Mouse (Mus musculus) inflammation-experienced regulatory T-cells, adult 6 months (primary cell): ENCODE data around the gene Esr2. TPM values are rescaled to one million over a fixed set of nuclear protein-coding genes. Genes with fewer than 3 reads are reported as not detected.
A peak's percentile ranks its signal among the peaks of the same experiment; 100 is the strongest.
"Not testable (repeated sequence)": the region's sequence is repeated elsewhere in the genome, so short reads cannot be mapped to it uniquely, and the experiment has no call there.

Source experiments
- ATAC-seq: one replicate; pipeline ENCODE4 v1.8.0; 2017
- polyA plus RNA-seq, 3 experiments: library from polyadenylated mRNA; unstranded; fragments of 100-300 nt; shearing (Covaris generic); gene quantifications; one replicate each; pipeline ENCODE4 v1.2.1; 2017

The Esr2 gene
- not detected for polyA plus RNA-seq

DNA sequence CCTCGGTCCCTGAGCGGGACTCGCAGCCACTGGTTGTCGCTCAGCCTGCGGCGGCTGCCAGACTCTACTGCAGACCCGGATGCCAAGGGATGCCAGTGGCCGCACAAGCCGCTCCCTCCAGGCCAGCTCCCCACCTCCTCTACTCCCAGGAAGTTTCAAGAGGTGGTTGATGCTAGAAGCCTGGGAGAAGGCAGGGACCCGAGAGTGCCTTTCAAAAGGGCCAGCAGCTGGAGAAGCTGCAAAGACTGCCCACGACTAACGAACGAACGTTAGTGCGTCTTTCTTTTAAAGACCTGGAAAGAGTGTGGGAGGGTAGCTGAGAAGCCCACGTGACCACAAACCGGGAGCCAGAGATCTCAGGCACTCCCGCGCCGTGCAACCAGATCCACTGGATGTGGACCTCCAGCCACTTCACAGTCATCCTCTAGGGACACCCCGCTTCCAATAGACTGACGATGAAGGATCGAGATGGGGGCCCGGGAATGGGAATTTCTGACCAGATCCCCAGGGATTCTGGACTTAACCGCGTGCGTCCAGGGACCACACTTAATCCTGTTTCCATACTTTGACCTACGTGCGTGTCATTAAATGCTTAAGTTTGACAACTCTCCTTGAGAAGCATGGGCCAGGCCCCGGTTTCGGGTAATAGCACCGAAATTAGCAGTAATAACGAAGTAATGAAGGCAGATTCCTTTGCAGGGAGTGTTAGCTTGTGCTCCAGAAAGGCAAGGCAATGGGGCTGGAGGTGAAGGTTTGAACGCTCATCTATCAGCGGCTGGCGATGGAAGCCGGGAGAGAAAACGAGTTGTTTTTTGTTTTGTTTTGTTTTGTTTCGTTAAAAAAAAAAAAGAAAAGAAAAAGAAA is at the start of gene Esr2:
Gene Esr2 (minus strand): TSS at position 260 of the 864 bp plus-strand sequence.
- ATAC-seq, result peak; percentile 60

DNA sequence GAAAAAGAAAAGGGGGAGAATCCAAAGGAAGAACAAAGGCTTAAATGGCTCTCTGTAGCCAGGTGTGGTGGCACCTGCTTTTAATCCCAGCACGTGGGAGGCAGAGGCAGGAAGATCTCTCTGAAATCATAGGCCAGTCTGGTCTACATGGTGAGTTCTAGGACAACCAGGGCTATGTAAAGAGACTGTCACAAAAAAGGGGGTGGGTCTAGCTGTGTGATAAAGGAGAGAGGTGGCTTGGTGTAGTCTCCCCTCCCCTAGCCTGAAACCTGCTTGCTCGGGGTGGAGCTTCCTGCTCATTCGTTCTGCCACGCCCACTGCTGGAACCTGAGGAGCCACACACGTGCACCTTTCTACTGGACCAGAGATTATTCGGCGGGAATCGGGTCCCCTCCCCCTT is 45.0 kb upstream of the Esr2 start:
- ATAC-seq, result not testable (repeated sequence)

DNA sequence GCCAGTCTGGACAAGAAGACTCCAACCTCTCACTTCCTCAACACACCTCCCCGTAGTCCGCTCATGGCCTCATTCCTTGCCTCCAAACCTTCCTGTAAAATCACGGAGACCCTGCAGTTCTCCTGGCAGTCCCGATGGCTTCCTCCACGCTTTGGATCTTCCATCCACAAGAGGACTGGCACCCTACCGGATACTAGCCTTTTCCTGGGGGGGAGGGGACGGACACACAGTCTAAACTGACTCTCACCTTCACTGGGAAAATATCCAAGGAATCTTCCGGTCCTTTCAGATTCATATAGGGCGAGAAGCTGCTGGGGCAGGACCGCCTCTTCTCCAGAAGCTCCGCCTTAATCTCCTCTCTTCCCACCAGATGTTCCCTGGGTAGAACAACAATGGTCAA is 39.7 kb upstream of the Esr2 start:
- no peak for ATAC-seq

DNA sequence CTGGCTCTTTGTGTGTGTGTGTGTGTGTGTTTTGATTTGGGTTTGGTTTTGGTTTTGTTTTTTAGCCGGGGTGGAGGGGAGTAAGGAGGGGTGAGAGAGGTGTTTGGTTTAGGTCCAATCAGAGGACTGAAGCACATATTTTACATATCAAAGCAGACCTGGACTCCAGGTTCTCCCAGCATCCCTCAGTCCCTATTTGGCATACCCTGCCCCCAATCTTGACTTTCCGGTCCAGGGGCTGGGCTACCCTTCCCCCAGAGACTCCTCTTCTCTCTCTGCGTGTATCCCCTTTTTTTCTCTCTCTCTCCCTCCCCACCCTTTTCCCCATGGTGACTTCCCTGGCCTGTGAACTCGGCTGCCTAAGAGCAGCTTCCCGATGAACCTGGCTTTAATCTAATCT is 38.1 kb upstream of the Esr2 start:
- ATAC-seq, result no peak

DNA sequence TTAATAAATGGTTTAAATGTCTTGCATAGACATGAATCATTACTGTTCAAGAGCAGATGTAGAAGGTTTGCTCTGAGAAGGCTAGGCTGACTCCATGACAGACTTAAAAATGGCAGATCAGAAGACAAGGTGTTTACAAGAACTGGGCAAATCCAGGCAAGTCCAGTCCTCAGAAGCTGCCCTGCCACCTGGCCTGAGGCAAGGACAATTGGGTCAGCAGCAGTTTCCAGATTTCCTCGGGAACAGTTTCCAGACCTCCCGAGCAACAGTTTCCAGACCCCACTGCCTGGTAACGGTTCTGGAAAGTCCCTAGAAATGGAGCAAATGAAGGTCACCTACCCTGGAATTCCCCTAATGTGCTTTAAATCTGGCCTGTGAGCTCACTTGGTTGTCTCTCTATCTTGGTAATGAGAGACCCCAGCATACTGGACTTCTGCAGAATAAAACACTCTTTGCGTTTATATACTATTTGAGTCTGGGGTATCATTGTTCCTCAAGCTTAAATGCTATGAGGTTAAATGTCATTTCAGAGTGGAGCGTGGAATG is 32.4 kb upstream of the Esr2 start:
- ATAC-seq, result no peak

DNA sequence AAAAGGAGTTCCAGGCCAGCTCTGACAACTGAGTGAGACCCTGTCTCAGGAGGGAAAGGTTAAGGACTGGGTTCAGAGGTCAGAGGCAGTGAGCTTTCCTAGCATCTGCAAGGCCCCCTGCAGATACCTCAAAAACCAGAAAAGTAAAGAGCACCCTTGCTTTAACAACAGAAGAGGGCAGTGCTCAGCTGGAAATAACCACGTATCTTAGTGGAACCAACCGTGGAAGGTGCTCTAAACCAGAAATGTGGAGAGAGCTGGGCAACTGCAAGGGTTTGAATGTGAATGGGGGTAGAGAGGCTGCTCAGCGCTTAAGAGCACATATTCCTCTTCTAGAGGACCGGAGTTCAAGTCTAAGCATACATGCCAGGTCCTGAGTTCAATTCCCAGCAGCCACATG is 23.3 kb upstream of the Esr2 start:
- no peak for ATAC-seq

DNA sequence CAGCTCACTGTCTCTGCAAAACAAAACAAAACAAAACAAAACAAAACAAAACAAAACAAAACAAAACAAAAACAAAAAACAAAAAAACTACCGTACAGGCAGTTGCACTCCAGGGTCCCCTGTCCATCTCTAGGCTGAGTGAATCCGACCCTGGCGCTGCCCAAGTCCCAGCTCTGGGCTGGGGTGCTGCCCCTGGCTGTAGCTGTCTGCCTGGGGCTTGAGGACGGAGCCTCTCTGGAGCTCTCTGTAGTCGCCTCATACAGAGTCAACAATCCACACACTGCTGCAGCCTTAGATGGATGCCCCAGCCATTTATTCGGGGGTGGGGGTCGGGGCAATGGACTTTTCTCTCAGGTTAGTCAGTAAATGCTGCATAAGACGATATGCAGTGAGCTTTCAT is 20.0 kb upstream of the Esr2 start:
- ATAC-seq, result no peak

DNA sequence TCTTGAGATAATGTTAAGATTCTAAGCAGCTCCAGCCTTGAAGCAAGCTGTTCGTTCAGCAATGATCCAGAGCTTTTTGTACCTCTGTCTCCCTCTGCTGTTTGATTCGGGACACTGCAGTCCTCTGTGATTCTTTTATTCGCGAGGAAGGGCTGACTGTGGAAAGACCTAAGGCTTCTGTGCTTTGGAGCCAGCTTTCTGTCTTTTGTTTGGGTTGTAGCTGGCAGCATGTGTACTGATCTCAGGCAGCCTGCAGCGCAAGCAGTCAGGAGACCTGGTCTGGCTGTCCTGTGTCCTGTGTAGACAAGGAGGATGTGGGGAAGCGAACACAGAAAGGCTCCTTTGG is 19.6 kb upstream of the Esr2 start:
- peak; percentile 89 for ATAC-seq

DNA sequence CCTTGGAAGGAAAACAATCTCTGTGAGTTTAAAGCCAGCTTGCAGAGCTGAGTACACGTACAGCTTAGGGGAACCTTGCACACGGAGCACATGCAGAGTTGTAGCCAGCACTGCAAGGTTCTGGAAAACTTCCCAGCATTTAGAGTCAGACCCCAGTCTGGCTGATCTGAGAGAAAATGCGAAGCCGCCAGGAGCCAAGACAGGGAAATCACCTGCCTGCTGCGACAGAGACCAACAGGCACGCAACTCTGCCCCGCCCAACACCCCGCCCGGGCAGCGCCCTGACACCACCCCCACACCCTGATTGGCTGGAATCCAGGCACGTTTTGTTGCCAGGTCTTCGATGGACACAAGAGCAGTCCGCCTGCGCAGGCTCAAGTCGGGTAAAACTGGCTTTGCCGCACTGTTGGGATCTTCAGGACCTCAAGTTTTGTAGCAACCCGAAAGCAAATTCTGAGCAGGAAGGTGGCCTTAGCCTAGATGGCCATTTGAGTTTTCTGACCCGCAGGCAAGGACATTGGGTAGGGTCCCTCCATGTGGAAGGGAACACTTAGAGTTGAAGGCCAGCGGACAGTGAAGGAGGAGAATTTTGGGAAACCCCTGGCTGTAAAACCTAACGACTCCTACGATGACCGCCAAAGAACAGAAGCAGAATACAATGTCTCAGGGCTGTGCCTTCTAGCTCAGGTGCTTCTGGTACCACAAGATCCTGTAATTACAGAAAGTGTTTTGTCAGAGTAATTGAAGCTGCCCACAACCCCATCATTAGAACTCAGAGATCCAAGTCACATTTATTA is 19.1 kb upstream of the Esr2 start:
- ATAC-seq, result peak; percentile 69

DNA sequence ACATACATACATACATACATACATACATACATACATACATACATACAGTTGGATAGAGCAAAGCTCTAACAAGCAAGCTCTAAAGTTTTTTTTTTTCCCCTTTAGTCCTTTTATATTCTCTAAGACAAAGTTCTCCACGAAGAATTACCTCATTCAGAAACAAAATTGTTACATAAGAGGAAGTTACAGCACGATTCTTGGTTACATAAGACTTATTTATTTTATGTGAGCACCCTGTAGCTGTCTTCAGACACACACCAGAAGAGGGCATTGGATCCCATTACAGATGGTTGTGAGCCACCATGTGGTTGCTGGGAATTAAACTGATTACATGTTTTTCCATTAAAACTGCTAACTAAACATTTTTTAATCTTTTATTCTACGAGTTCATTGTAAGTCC is 17.5 kb upstream of the Esr2 start:
- no peak for ATAC-seq

DNA sequence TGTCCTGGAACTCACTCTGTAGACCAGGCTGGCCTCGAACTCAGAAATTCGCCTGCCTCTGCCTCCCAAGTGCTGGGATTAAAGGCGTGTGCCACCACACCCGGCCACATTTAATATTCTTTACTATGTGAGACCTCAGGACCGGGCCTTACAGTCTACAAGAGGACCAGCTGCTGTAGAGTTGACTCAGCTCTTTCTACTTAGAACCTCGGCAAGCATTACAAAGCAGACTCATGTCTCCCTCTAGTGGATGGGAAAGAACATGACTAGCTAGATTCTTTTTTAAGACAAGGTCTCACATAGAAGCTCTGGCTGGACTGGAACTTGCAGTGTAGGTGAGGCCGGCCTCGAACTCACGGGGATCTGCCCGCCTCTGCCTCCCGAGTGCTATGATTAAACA is 13.9 kb upstream of the Esr2 start:
- peak; percentile 70 for ATAC-seq

DNA sequence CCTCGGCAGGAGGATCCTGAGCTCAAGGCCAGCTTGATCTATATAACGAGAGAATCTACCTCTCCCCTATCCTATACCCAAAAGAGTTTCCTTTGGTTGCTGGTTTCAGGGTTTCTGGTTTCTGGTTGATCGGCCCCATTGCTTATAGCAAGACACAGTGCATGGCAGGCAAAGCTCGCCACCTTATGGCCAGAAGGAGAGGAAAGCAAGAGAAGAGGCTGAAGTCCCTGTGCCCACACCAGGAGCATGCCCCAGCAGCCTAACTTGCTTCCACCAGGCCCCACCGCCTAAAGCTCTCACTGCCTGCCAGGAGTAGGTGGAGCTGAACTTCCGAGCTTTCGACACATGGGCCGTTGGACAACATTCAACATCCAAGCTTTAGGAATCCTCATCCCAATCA is 10.8 kb upstream of the Esr2 start:
- no peak for ATAC-seq

DNA sequence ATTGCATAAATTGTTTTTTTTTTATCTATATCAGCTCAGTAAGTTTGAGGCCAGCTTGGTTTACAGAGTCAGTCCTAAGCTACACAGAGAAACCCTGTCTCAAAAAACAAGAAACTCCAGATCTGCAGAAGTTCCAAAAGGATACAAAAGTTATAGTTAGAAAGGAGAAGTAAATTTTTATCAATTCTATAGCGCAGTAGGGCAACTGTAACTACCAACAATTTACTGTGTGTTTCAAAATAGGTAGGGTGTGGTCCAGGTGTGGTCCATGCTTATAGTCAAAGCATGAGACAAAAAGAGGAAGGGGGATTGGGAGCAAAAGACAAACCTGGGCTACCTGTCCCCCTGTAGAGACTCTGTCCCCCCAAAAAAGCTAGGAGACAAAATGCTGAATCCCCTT is 9.4 kb upstream of the Esr2 start:
- no peak for ATAC-seq

DNA sequence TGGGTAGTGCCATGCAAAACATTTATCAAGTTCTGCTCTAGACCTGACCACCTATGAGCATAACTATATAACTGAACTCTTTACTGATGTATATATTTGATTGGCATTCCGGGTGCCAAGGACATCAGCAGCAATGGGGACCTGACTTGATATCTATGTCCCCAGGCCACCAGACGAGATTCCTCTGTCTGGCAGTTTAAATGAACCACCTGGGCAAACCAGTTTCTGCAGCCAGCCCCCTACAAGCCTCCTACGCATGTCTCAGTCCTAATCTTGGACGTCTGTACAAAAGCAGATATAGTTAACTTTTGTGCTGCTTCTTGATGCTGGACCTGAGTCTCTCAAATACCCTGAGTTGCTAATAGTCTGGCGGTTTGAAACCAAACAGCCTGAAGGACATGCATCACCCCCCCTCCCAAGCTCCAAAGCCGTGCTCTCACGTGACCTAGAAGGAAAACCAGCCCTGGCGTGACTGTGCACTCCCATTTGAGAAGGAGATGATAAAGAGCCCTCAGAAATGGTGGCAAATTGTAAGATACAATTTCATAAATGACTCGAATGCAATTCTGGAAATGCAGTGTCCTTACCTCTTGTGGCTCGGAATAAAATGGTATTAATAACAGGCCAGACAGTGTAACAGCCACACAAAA is 8.2 kb upstream of the Esr2 start:
- ATAC-seq, result no peak

DNA sequence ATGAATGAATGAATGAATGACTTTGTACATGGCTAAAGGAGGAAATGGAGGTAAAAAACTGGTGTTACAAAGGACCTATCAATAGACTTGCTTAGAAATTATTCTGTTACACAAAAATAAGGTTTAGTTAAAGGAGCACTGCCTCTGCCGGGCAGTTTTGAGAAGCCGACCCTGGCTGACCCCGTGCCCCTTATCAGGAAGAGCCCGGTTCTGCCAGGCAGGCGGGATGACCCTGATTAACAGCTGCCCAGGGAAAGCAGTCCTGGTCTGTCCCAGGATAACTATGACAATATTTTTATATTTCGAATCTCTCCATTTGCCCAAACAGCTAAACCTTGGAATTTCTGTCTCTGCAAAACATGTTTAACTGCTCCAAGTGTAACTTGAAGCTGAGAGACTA is 7.2 kb upstream of the Esr2 start:
- ATAC-seq, result no peak

DNA sequence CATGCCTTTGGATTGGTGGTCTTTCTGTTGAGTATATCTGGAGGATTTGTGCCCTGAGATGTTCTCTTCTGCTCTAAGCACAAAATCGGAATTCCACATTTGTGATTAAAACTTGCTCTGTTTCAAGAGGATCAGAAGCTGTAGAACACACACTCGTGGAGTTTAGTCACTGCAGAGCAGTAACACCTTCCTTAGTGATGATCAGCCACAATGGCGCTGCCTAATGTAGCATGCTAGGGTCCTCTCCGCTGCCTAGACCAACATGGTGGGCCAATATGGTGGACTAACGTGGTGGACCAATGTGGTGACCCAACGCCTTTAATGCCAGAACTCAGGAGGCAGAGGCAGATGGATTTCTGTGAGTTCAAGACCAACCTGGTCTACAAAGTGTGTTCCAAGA is 5.8 kb upstream of the Esr2 start:
- no peak for ATAC-seq

DNA sequence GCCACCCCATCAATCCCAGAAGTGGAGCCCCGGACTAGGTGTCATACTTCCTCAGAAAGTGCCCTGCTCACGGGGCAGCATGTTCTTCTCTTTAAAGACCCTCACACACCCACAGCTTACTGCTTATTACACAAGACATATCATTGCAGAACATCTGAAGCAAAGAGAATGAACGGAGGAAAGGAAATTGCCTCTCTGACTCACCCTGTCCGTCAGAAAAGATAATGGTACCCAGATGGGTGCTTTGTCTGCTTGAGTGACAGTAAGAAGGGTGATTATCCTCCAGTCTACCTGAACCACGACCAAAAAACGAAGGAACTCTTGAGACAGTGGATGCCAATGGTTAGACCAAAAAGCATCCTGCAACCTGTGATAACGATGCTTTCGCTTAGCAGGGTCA is 4.4 kb upstream of the Esr2 start:
- ATAC-seq, result no peak

DNA sequence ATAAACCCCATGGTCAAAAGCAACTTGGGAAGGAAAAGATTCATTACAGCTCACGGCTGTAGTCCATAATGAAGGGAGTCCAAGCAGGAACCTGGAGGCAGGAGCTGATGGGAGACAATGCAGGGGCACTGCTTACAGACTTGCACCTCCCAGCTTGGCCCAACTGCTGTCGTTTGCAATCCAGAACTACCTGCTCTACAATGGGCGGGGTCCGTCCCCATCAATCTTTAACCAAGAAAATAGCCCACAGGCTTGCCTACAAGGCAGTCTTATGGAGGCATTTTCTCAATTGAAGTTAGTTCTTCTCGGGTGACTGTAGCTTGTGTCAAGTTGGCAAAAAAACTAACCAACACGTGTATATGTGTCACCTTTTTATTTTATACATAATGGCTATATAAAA is 3.4 kb upstream of the Esr2 start:
- ATAC-seq, result no peak

DNA sequence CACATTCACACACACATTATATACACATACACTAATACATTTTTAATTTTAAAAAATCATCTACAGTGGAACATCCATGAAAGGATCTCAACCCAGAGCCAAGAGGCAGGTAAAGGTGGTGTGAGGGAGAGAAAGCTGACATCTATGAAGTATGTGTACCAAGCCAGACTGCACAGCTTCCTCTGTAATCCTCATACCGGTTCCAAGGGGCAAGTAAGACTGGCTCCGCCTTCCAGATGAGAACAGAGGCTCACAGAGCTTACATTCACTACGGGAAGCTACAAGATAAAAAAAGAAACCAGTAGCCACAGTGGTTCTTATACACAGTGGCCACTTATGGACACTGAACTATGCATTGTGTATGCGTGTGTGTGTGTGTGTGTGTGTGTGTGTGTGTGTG is 2.5 kb upstream of the Esr2 start:
- ATAC-seq, result no peak

DNA sequence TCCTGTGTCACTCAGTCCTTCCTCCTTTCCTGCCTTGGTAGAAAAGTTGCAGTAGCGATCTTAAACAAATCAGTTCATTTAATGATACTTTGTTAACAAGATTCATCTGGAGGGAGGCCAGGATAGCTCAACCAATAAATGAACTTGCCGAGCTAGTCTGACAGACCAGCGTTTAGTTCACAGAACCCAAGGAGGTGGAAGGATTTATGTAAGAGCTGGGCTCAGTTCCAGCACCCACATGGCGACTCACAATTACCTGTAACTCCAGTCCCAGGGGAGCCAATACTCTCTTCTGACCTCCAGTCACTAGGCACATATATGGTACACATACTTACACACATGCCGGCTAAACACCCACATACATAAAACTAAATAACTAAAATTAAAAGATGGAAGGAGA is 2.0 kb upstream of the Esr2 start:
- no peak for ATAC-seq

DNA sequence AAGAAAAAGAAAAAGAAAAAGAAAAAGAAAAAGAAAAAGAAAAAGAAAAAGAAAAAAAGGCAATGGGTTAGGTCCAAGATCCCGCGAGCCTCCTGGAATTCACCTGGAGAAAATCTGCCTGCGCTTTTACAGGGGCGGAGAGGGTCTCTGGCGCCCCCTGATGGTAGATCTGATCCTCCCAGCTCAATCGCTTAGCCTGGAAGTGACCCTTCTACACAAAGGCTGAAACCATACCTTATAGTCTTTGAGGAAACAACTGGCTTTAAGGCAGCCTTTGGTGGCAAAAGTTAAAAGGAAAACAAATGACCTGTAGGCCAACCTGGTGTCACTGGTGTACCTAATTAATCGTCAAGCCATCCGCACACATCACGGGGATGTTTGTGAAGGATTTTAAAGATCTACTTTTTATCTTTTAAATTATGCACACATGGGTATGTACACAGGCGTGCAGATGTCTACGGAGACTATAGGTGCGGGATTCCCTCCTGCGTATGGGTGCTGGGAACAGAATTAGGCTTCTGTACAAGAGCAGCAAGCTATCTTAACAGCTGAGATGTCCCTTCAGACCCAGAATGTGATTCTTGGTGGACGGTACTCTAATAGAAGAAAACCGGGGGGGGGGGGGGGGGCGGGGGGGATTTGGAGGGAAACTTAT is 932 bp upstream of the Esr2 start:
- ATAC-seq, result peak; percentile 68

DNA sequence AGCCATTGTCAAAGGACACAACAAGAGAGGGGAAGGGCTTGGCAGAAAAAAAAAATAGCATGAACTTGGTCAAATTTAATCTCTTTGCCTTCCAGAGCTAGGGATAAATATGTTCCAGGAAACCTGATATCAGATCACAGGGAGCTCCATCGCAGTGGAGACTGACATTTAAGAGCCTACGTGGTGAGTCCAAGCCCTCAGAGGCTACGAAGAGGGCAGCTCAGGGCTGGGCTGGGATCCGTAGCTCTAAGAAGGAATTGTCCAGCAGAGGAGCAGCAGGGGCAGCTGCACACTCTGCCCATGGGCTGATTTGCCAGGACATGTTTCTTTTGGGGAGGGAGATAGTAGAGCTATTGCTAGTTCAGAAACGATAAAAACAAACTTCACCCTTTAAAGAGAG is 11.4 kb downstream of the Esr2 start:
- ATAC-seq, result no peak

DNA sequence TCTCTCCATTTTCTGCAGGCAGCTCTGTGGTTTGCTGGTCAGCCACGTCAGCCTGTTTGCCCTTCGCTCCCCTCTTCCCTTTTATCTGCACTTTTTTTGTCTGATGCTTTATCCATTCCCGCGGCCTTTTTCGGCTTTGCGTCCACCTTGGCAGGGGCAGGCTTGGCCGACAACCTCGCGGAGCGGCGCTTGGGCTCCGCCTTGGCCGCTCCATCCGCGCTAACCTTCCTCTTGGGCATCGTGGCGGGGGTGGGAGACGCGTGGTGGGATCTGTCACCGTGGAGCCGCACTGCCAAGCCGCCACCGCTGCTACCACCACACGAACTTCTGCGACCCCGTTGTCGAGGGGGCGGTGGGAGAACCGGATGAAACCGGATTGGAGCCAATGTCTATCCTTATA is 24.7 kb downstream of the Esr2 start:
- not testable (repeated sequence) for ATAC-seq
